Mouse (Mus musculus) duodenum, adult 2 months (tissue): ENCODE measurements around the gene Plekha6. TPM values are rescaled to one million over a fixed set of nuclear protein-coding genes. Genes with fewer than 3 reads are reported as not detected.

Experiments
- polyA plus RNA-seq: library from polyadenylated mRNA; depleted of rRNA; stranded (reverse); fragments of >200 nt; gene quantifications from 2 replicates; pipeline ENCODE4 v1.2.3, GENCODE M21; 2012; ENCODE audit warnings: low replicate concordance; rRNA removed

Gene Plekha6
- 35.9 and 78.5 TPM in 2 replicates for polyA plus RNA-seq

GRCm38 (mm10) chr1:133163820-133164431, at the start of gene Plekha6:
TSS of gene Plekha6 (plus strand) at chr1:133164210.

GRCm38 (mm10) chr1:133130638-133131560, 33.1 kb upstream of the Plekha6 start, which contains the start of gene Ppp1r15b:
TSS of gene Ppp1r15b (plus strand) at chr1:133131143.

GRCm38 (mm10) chr1:133309652-133310267, 145.8 kb downstream of the Plekha6 start, which contains the start of gene Golt1a:
TSS of gene Golt1a (plus strand) at chr1:133309800.

GRCm38 (mm10) chr1:133321267-133321925, 157.4 kb downstream of the Plekha6 start, which contains the start of gene Kiss1:
TSS of gene Kiss1 (plus strand) at chr1:133321875.

GRCm38 (mm10) chr1:133350210-133350609, 186.2 kb downstream of the Plekha6 start, which contains the start of gene Ren1:
TSS of gene Ren1 (plus strand) at chr1:133350510.

Other genes with a start within 250 kb of the Plekha6 start
- 3.3 and 9.3 TPM in 2 replicates for gene Mdm4, start 133.6 kb upstream of the Plekha6 start, polyA plus RNA-seq
- gene Pik3c2b, start 118.5 kb upstream of the Plekha6 start, polyA plus RNA-seq, result 10.4 and 16.4 TPM in 2 replicates
- gene Ppp1r15b, start 33.1 kb upstream of the Plekha6 start, polyA plus RNA-seq, result 26.4 and 31.0 TPM in 2 replicates
- 34.7 and 60.4 TPM in 2 replicates for gene Golt1a, start 145.6 kb downstream of the Plekha6 start, polyA plus RNA-seq
- gene Kiss1, start 157.7 kb downstream of the Plekha6 start, polyA plus RNA-seq, result not detected in 2 replicates
- 0.36 TPM in 1 of 2 replicates, not detected in the other for gene Ren1, start 186.3 kb downstream of the Plekha6 start, polyA plus RNA-seq
- 0.50 and 0.70 TPM in 2 replicates for gene Etnk2, start 199.4 kb downstream of the Plekha6 start, polyA plus RNA-seq